Mouse (Mus musculus) heart, adult 2 months (tissue): Measurements from ENCODE around the gene Calhm1.

Experiments
- CTCF ChIP-seq: fragments of 200-600 bp; IDR thresholded peaks from 2 replicates; pipeline ENCODE4 v1.8.1; 2022; ENCODE audit warnings: antibody characterized with exemption, mild to moderate bottlenecking, moderate library complexity
- EP300 ChIP-seq: fragments of 200-500 bp; IDR thresholded peaks from 2 replicates; pipeline ENCODE4 v1.6.1; 2011; ENCODE audit warnings: low read depth, low read length, control low read depth; ENCODE audit not compliant: insufficient read depth
- POLR2A ChIP-seq: fragments of 200-500 bp; IDR thresholded peaks from 2 replicates; pipeline ENCODE4 v1.6.1; 2011; ENCODE audit warnings: mild to moderate bottlenecking, low read depth, low read length, control low read depth; ENCODE audit not compliant: insufficient read depth

DNA sequence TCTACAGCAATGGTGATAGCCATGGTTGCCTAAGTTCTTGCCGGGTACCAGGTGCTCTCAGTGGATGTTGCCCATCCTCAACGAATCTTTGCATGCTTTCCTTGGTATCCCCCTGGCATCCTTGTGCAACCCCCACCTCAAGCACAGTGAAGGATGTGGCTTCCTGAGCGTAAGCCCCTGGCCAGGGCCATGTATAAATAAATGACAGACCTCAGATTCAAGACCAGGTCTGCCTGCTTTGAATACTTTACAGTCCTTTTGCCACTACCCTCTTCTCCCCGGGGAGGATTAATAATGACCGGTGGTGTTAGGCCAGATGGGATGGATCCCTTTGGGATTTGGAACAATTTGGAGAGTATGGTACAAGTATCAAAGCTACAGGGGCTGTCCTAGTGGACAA, 7.9 kb downstream of the Calhm1 start:
- TF ChIP-seq CTCF = no peak
- TF ChIP-seq POLR2A = no peak
- TF ChIP-seq EP300 = no peak
